Mouse (Mus musculus) megakaryocyte-erythroid progenitor cell, adult 5 weeks (primary cell): ENCODE data around the gene Farsa. TPM values are rescaled to one million over a fixed set of nuclear protein-coding genes. Genes with fewer than 3 reads are reported as not detected.

Source experiments
- polyA plus RNA-seq: library from polyadenylated mRNA; stranded (reverse); fragments of >175 nt; gene quantifications from 2 replicates; pipeline ENCODE4 v1.2.3, GENCODE M21; 2012

Farsa gene
- 121 and 135 TPM in 2 replicates for polyA plus RNA-seq

GRCm38 (mm10) chr8:84856864-84857441 lies at the start of gene Farsa:
Gene Farsa, plus strand, starts transcription at chr8:84856989.

DNA sequence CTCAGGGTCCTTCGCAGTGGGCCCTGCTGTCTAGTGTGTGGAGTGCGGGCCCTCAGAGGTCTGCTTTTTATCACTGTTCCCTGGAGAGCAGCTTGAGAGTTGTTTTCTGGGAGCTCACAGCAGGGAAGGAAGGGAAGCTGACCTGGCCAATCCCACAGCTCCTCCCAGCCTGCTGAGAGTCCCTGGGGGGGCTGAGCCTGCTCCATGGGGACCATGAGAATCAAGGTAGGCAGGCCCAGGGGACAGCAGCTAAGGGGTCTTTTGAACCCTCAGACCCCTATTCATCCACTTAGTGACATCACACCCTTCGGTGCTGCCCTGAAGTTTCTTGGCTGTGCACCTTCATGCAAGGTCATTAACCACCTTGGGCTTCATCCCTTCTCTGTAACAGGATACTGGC lies 34.1 kb upstream of the Farsa start, which contains the start of gene Dand5:
Dand5 (minus strand) TSS at position 101 of the 400 bp plus-strand sequence.

GRCm38 (mm10) chr8:84831490-84831889 lies 25.3 kb upstream of the Farsa start, which contains the start of gene Gadd45gip1:
Gene Gadd45gip1, plus strand, starts transcription at chr8:84831522.

DNA sequence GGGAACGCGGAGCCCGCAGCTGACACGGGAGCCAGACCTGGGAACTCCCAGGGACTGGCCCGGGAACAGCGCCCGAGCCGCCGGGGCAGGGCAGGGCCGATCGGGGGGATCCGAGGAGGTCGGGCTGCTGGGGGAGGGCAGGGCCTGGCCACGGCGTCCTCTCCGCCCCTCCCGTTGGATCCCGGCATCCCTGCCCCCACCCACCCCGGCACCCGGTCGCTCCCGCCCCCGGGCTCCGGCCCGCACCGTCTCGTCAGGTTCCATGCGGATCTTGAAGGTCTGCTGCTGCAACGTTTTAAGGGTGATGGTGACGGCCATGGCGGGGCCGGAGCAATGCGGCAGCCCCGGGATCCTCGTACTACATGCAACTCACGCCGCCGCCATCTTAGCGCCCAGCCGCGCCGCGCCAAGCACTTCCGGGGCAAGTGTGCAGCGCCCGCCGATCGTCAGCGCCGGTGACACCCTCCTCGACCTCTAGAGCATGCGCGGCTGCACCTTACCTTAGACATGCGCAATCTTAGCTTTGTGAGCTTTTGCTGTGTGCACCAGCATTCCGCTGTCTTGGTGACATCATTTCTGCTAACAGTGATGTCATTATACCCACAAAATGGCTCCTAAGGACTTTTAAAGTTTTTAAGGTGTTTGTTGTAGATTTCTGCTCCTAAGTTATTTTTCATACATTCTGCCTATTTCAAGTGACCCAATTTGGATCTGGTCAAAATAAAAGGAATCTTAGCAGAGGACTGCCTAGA lies 16.4 kb upstream of the Farsa start, which contains the start of gene Rad23a:
Rad23a (minus strand) TSS at position 418 of the 752 bp plus-strand sequence.

DNA sequence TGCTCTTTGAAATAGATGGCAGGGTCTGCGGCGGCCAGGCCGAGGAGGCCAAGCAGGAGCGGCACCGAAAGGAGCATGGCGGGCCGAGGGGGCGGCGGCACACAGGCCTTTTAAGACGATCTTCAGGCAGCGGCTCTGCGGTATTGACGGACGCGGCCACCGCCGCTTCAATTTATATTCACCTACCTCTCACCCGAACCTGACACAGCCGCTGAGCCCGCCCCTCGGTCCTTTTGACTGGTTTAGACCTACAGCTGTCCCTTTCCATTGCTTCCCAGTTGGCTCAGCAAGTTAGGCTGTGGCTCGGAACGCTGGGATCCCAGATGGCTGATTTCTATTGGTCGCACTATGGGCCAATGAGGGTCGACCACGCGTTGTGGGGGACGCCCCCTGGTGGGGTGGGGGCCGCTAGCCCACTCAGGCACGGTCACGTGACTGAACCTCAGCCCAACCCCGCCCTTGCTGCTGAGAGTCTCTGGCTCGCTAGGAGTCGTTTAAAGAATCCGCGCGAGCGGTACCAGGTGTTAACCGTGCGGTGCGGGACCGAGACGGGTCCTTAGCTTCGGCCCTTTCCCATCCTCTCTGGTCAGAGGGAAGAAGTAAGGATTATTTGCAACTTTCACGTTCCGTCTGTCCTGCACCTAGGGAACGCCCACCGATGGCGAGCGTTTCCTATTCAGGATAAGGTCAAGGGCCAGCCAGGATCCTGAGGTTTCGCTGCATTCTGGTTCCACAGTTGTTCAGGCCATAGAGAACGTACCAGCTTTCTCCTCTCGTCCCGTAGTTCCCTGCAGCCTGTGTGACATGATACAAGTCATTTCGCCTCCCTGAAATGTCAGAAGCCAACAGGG lies 9.8 kb upstream of the Farsa start, which contains the start of gene Calr:
Calr (minus strand) TSS at position 213 of the 851 bp plus-strand sequence.

DNA sequence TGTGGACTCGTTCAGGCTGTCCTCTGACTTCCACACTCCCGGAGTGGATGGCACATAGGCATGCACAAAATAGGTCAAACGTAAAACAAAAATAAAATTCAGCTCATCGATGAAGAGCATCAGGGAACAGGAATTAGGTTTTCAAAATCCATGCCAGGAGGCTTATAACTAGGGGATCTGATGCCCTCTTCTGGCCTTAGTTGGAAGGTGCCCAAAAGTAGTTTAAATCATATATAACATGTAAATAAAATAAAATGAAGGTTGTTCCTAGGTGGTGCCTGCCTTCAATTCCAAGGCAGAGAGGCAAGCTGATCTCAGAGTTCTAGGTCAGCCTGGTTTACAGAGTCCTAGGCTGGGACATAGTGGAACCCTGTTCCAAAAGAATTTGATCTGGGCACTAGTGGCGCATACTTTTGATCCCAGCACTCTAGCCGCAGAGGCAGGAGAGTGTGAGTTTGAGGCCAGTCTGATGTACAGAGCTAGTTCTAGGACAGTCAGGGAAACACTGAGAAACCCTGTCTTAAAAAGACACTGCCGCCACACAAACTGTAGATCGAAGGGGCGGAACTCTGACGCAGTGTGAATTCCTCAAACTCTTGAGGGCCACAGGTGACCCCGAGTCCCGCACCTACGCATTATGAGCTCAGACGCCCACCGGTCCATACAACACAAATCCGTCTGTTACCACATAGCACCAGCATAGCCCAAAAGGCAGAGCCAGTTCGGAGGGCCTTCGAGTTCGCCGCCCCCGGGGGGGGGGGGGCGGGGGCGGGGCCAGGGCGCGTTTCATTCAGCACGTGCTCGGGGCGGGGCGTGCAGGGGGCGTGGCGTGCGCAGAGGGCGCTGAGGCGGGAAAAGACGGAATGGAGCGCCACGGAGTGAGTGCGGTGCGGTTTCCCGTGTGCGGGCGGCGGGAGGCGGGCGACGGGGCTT lies 14.9 kb downstream of the Farsa start, which contains the start of gene Syce2:
Syce2 (plus strand) TSS at position 736 of the 933 bp plus-strand sequence.

GRCm38 (mm10) chr8:84893709-84894134 lies 36.9 kb downstream of the Farsa start, which contains the start of gene Gcdh:
Gene Gcdh, minus strand, starts transcription at chr8:84893921.

DNA sequence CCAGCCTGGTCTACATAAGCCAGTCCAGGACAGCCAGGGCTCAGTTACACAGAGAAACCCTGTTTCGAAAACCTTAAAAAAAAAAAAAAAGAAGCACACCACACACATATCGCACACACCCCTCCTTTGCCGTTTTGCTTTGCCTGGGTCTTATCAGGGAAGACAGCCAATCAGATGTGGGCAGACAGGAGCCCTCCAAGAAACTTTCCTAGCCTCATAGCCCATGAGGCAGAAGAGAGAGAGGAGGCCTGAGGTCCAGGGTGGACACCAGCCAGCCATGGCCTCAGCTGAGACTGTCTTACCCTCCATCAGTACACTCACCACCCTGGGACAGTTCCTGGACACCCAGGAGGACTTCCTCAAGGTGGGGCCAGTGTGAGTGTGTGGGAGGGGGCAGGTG lies 45.0 kb downstream of the Farsa start, which contains the start of gene Klf1:
Klf1 (plus strand) TSS at position 177 of the 400 bp plus-strand sequence.

DNA sequence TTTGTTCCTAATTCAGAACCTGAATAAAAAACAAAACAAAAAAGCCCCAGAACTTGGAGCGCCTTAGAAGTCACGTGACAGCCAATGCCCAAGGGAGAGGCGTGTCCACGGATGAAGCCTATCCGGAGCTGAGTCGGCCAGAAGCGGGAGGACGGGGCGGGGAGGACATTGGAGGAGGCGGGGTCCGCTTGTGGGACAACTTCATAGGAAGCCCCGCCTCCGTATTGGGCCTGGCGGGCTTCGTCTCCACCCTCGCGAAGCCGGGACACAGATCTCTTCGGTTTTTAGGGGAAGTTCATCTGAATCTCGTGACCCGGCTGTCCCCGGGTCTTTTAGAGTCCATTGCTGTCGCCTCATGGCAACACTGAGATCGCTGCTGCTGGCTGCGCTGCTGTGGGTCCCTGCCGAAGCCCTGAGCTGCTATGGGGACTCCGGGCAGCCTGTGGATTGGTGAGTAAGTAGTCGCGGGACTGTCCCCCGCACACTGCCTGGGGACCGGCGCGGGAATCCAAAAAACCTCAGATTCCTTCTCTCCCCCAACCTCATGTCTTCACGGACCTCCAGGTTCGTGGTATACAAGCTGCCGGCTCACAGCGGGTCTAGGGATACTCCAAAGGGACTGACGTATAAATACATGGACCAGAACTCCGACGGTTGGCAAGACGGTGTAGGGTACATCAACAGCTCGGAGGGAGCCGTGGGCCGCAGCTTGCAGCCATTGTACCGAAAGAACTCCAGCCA lies 51.8 kb downstream of the Farsa start, which contains the start of gene Dnase2a:
Dnase2a (plus strand) TSS at position 140 of the 741 bp plus-strand sequence.

Other genes with a start within 250 kb of the Farsa start
- 859 and 1,037 TPM in 2 replicates for gene Ier2, start 194.1 kb upstream of the Farsa start, polyA plus RNA-seq
- 300 and 362 TPM in 2 replicates for gene Trmt1, start 170.7 kb upstream of the Farsa start, polyA plus RNA-seq
- gene Nacc1, start 169.1 kb upstream of the Farsa start, polyA plus RNA-seq = 167 and 170 TPM in 2 replicates
- gene Lyl1, start 155.5 kb upstream of the Farsa start, polyA plus RNA-seq = 226 and 309 TPM in 2 replicates
- gene G430095P16Rik, start 134.0 kb upstream of the Farsa start, polyA plus RNA-seq = 20.6 and 27.4 TPM in 2 replicates
- 112 and 143 TPM in 2 replicates for gene Nfix, start 56.6 kb upstream of the Farsa start, polyA plus RNA-seq
- gene Dand5, start 34.2 kb upstream of the Farsa start, polyA plus RNA-seq = 2.3 and 2.4 TPM in 2 replicates
- gene Gadd45gip1, start 25.5 kb upstream of the Farsa start, polyA plus RNA-seq = 136 and 145 TPM in 2 replicates
- 315 and 332 TPM in 2 replicates for gene Rad23a, start 16.3 kb upstream of the Farsa start, polyA plus RNA-seq
- gene Calr, start 10.1 kb upstream of the Farsa start, polyA plus RNA-seq = 878 and 1,229 TPM in 2 replicates
- 155 and 182 TPM in 2 replicates for gene Syce2, start 15.1 kb downstream of the Farsa start, polyA plus RNA-seq
- 52.8 and 57.4 TPM in 2 replicates for gene Gcdh, start 36.9 kb downstream of the Farsa start, polyA plus RNA-seq
- gene Klf1, start 44.9 kb downstream of the Farsa start, polyA plus RNA-seq = 122 and 124 TPM in 2 replicates
- gene Dnase2a, start 51.6 kb downstream of the Farsa start, polyA plus RNA-seq = 34.2 and 54.0 TPM in 2 replicates
- gene Mast1, start 80.4 kb downstream of the Farsa start, polyA plus RNA-seq = 0.03 and 0.19 TPM in 2 replicates
- gene Rtbdn, start 90.0 kb downstream of the Farsa start, polyA plus RNA-seq = not detected in 2 replicates
- gene Gm49661, start 112.4 kb downstream of the Farsa start, polyA plus RNA-seq = not detected in 2 replicates
- gene Prdx2, start 112.6 kb downstream of the Farsa start, polyA plus RNA-seq = 79.0 and 82.7 TPM in 2 replicates
- 323 and 329 TPM in 2 replicates for gene Rnaseh2a, start 112.8 kb downstream of the Farsa start, polyA plus RNA-seq
- gene Junb, start 121.7 kb downstream of the Farsa start, polyA plus RNA-seq = 1,314 and 1,326 TPM in 2 replicates
- gene Hook2, start 133.6 kb downstream of the Farsa start, polyA plus RNA-seq = 22.8 and 26.7 TPM in 2 replicates
- 0.02 TPM in 1 of 2 replicates, not detected in the other for gene Best2, start 157.5 kb downstream of the Farsa start, polyA plus RNA-seq
- 87.9 and 91.1 TPM in 2 replicates for gene Asna1, start 168.3 kb downstream of the Farsa start, polyA plus RNA-seq
- gene Trir, start 169.8 kb downstream of the Farsa start, polyA plus RNA-seq = 350 and 408 TPM in 2 replicates
- 11.7 and 13.9 TPM in 2 replicates for gene Tnpo2, start 179.9 kb downstream of the Farsa start, polyA plus RNA-seq
- 19.4 and 20.4 TPM in 2 replicates for gene Fbxw9, start 203.1 kb downstream of the Farsa start, polyA plus RNA-seq
- 0.30 and 0.79 TPM in 2 replicates for gene Gm5741, start 211.0 kb downstream of the Farsa start, polyA plus RNA-seq
- gene Dhps, start 214.8 kb downstream of the Farsa start, polyA plus RNA-seq = 45.6 and 47.8 TPM in 2 replicates
- gene Wdr83os, start 223.8 kb downstream of the Farsa start, polyA plus RNA-seq = 15.9 and 19.7 TPM in 2 replicates
- 28.6 and 36.6 TPM in 2 replicates for gene Wdr83, start 224.3 kb downstream of the Farsa start, polyA plus RNA-seq
- 34.4 and 41.1 TPM in 2 replicates for gene Man2b1, start 226.3 kb downstream of the Farsa start, polyA plus RNA-seq